Mouse (Mus musculus): ENCODE measurements at regions not wholly inside any gene's neighbourhood (a gene's known extent, or its start where the extent isn't known, plus 50 kb on each side); places are given as distances from the start of the nearest gene placed in this dataset.

- DNase-seq (ENCODE audit: low read depth, low spot score) = no peak
Measured at GRCm38 (mm10) chr9:101458306-101458946, 206.8 kb upstream of the Ppp2r3a start.

- DNase-seq (ENCODE audit: low read depth, low spot score) = no peak
Measured at GRCm38 (mm10) chr9:101446316-101446715, 194.7 kb upstream of the Ppp2r3a start.

GRCm38 (mm10) chr9:101445764-101446163, 194.2 kb upstream of the Ppp2r3a start:
- no peak for DNase-seq (ENCODE audit: low read depth, low spot score)

GRCm38 (mm10) chr9:101445293-101445692, 193.7 kb upstream of the Ppp2r3a start:
- DNase-seq (ENCODE audit: low read depth, low spot score) = no peak

- DNase-seq (ENCODE audit: low read depth, low spot score) = no peak
Measured at GRCm38 (mm10) chr9:101439856-101440255, 188.3 kb upstream of the Ppp2r3a start.

GRCm38 (mm10) chr9:101438564-101439180, 187.1 kb upstream of the Ppp2r3a start:
- DNase-seq (ENCODE audit: low read depth, low spot score) = no peak

- DNase-seq (ENCODE audit: low read depth, low spot score) = no peak
Measured at GRCm38 (mm10) chr9:101424974-101425670, 173.5 kb upstream of the Ppp2r3a start.

- DNase-seq (ENCODE audit: low read depth, low spot score) = no peak
Measured at GRCm38 (mm10) chr9:101423041-101423440, 171.4 kb upstream of the Ppp2r3a start.

- DNase-seq (ENCODE audit: low read depth, low spot score) = no peak
Measured at GRCm38 (mm10) chr9:101422006-101422405, 170.4 kb upstream of the Ppp2r3a start.

- no peak for DNase-seq (ENCODE audit: low read depth, low spot score)
Measured at GRCm38 (mm10) chr9:101421136-101421535, 169.5 kb upstream of the Ppp2r3a start.

- DNase-seq (ENCODE audit: low read depth, low spot score) = no peak
Measured at GRCm38 (mm10) chr9:101420181-101420580, 168.6 kb upstream of the Ppp2r3a start.

GRCm38 (mm10) chr9:101417660-101418059, 166.1 kb upstream of the Ppp2r3a start:
- no peak for DNase-seq (ENCODE audit: low read depth, low spot score)

- no peak for DNase-seq (ENCODE audit: low read depth, low spot score)
Measured at GRCm38 (mm10) chr9:101416321-101416720, 164.7 kb upstream of the Ppp2r3a start.

- DNase-seq (ENCODE audit: low read depth, low spot score) = no peak
Measured at GRCm38 (mm10) chr9:101413071-101413633, 161.6 kb upstream of the Ppp2r3a start.

GRCm38 (mm10) chr9:101411951-101412350, 160.4 kb upstream of the Ppp2r3a start:
- no peak for DNase-seq (ENCODE audit: low read depth, low spot score)

- no peak for DNase-seq (ENCODE audit: low read depth, low spot score)
Measured at GRCm38 (mm10) chr9:101411532-101411880, 159.9 kb upstream of the Ppp2r3a start.

- DNase-seq (ENCODE audit: low read depth, low spot score) = no peak
Measured at GRCm38 (mm10) chr9:101410783-101411531, 159.4 kb upstream of the Ppp2r3a start.

GRCm38 (mm10) chr9:101410348-101410747, 158.8 kb upstream of the Ppp2r3a start:
- DNase-seq (ENCODE audit: low read depth, low spot score) = no peak

- no peak for DNase-seq (ENCODE audit: low read depth, low spot score)
Measured at GRCm38 (mm10) chr9:101408116-101408515, 156.5 kb upstream of the Ppp2r3a start.

- no peak for DNase-seq (ENCODE audit: low read depth, low spot score)
Measured at GRCm38 (mm10) chr9:101407141-101407540, 155.5 kb upstream of the Ppp2r3a start.

- no peak for DNase-seq (ENCODE audit: low read depth, low spot score)
Measured at GRCm38 (mm10) chr9:101404441-101405081, 153.0 kb upstream of the Ppp2r3a start.
